Mouse (Mus musculus): ENCODE data around the gene Aimp2. TPM values are rescaled to one million over a fixed set of nuclear protein-coding genes. Genes with fewer than 3 reads are reported as not detected.
A peak's percentile ranks its signal among the peaks of the same experiment; 100 is the strongest.

Aimp2 gene
- polyA plus RNA-seq, 1 experiment from 2014 or later = 90.3 TPM

DNA sequence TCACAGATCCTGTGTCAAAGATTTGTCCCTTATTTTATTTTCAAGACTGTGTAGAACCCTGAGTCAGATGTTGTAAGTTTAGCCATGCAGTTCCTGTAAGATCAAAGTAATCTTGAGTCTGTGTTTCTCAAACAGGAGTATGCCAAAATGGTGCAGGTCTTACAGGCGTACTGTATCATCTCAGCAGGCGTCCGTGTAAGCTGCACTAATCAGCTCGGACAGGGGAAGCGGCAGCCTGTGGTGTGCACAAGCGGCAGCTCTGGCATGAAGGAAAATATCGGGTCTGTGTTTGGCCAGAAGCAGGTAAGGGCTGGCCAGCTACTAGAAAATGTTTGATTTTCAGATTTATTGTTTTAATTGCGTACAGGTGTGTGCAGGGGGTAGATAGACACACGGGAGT, 6.6 kb upstream of the Aimp2 start:
- Histone ChIP-seq H3K4me3 (ENCODE audit: low read depth, low read length) (no peak overlapping the region), H3K9me3 (replicated peaks; ENCODE audit: control insufficient read depth, low read length, poor library complexity, severe bottlenecking) (no peaks in the 10 kb centered on the region), H3K27ac (ENCODE audit: low read length) (no peak overlapping the region), H3K4me1 (ENCODE audit: control insufficient read depth, insufficient read depth, low read length) (peaks cover 1% of the 10 kb centered on the region; the same call in 1 of the 2 replicates), H3K9ac (ENCODE audit: low read depth, low read length) (no peak overlapping the region), H3K27me3 (ENCODE audit: control insufficient read depth, insufficient read depth, low read depth, low read length) (no peaks in the 10 kb centered on the region), H3K36me3 (ENCODE audit: control insufficient read depth, insufficient read depth, low read length) (peaks cover 14% of the 10 kb centered on the region; the same call in 1 of the 2 replicates), H3K4me2 (ENCODE audit: low read length) (no peak overlapping the region)
- ATAC-seq = no peak
- WGBS = 88% methylated on average over 9 of the region's 9 CpGs

GRCm38 (mm10) chr5:143908926-143909325, 721 bp downstream of the Aimp2 start:
- Histone ChIP-seq H3K4me1 (ENCODE audit: control insufficient read depth, insufficient read depth, low read length) (peaks cover 19% of the 10 kb centered on the region), H3K4me3 (ENCODE audit: low read depth, low read length) (peak overlapping the region; percentile 66), H3K27me3 (ENCODE audit: control insufficient read depth, insufficient read depth, low read depth, low read length) (no peaks in the 10 kb centered on the region), H3K4me2 (ENCODE audit: low read length) (peak overlapping the region; percentile 90), H3K9me3 (replicated peaks; ENCODE audit: control insufficient read depth, low read length, poor library complexity, severe bottlenecking) (no peaks in the 10 kb centered on the region), H3K36me3 (ENCODE audit: control insufficient read depth, insufficient read depth, low read length) (peaks cover 11% of the 10 kb centered on the region), H3K9ac (ENCODE audit: low read depth, low read length) (peak overlapping the region; percentile 71), H3K27ac (ENCODE audit: low read length) (peak overlapping the region; percentile 88)
- ATAC-seq = peak; percentile 10; the same call in 1 of the 2 replicates
- 3% methylated on average over 9 of the region's 9 CpGs for WGBS

- Histone ChIP-seq H3K9me3 (replicated peaks; ENCODE audit: control insufficient read depth, low read length, poor library complexity, severe bottlenecking) (no peaks in the 10 kb centered on the region), H3K4me2 (ENCODE audit: low read length) (no peak overlapping the region), H3K36me3 (ENCODE audit: control insufficient read depth, insufficient read depth, low read length) (peaks cover 31% of the 10 kb centered on the region), H3K27ac (ENCODE audit: low read length) (no peak overlapping the region), H3K27me3 (ENCODE audit: control insufficient read depth, insufficient read depth, low read depth, low read length) (no peaks in the 10 kb centered on the region), H3K4me3 (ENCODE audit: low read depth, low read length) (no peak overlapping the region), H3K4me1 (ENCODE audit: control insufficient read depth, insufficient read depth, low read length) (peaks cover 19% of the 10 kb centered on the region), H3K9ac (ENCODE audit: low read depth, low read length) (no peak overlapping the region)
- 87% methylated on average over 8 of the region's 8 CpGs for WGBS
- no peak for ATAC-seq
Observed at GRCm38 (mm10) chr5:143906429-143906828, 3.2 kb downstream of the Aimp2 start.

DNA sequence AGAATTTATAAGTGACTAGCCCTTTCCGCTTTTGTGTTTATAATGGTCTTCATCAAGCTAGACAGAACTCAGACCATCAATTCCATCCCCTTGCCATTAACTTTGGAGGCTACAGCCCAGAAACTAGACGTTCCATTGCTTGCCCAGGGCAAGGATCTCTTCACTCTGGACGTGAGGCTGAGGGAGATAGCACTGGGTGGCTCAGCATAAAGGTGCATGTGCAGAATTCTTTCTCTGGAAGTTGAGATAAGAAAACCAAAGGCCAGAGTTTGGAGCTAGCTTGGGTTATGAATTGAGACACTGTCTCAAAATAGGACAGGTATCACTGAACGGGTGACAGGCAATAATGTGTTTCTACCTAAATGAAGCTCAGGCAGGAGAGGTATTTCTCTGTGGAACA, 5.8 kb downstream of the Aimp2 start:
- Histone ChIP-seq H3K36me3 (ENCODE audit: control insufficient read depth, insufficient read depth, low read length) (peaks cover 33% of the 10 kb centered on the region), H3K27ac (ENCODE audit: low read length) (no peak overlapping the region), H3K4me1 (ENCODE audit: control insufficient read depth, insufficient read depth, low read length) (peaks cover 7% of the 10 kb centered on the region), H3K4me3 (ENCODE audit: low read depth, low read length) (no peak overlapping the region), H3K4me2 (ENCODE audit: low read length) (no peak overlapping the region), H3K27me3 (ENCODE audit: control insufficient read depth, insufficient read depth, low read depth, low read length) (no peaks in the 10 kb centered on the region), H3K9me3 (replicated peaks; ENCODE audit: control insufficient read depth, low read length, poor library complexity, severe bottlenecking) (no peaks in the 10 kb centered on the region), H3K9ac (ENCODE audit: low read depth, low read length) (no peak overlapping the region)
- WGBS = 91% methylated on average over 4 of the region's 4 CpGs
- ATAC-seq = no peak

GRCm38 (mm10) chr5:143902111-143902510, 7.5 kb downstream of the Aimp2 start:
- Histone ChIP-seq H3K27me3 (ENCODE audit: control insufficient read depth, insufficient read depth, low read depth, low read length) (no peaks in the 10 kb centered on the region), H3K9ac (ENCODE audit: low read depth, low read length) (no peak overlapping the region), H3K27ac (ENCODE audit: low read length) (no peak overlapping the region), H3K9me3 (replicated peaks; ENCODE audit: control insufficient read depth, low read length, poor library complexity, severe bottlenecking) (no peaks in the 10 kb centered on the region), H3K4me3 (ENCODE audit: low read depth, low read length) (no peak overlapping the region), H3K36me3 (ENCODE audit: control insufficient read depth, insufficient read depth, low read length) (peaks cover 38% of the 10 kb centered on the region), H3K4me1 (ENCODE audit: control insufficient read depth, insufficient read depth, low read length) (no peaks in the 10 kb centered on the region), H3K4me2 (ENCODE audit: low read length) (no peak overlapping the region)
- ATAC-seq = no peak
- 80% methylated on average over 3 of the region's 3 CpGs for WGBS

DNA sequence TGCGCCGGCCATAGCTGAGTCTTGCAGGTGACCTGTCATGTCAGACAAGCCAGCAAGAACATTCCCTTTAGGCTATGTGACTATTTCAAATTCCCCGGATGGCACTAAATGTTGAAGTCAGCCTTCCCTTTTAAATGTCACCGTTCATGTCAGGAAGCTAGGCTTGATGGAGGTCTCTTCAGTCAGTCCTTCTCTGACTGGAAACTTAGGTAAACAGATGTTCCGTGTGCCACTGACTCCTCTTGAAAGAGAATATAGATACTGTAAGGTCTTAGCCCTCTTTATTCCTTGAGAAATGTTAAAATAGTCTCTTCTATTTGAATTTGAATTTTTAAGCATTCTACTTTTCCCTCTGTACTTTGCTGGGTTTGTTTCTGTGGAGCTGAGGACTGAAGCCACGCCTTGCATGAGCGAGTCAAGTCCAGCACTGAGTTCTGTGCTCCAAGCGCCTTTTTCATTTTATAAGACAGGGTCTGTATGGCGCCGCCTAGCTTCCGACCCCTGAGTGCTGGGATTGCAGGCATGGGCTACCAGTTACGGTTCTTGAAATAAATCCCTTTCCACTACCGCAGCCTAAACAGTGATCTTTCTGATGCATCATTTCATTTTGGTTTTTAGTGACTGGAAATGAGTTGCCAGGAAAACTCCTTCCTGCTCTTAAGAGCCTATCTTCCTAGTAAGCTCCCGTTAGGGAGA, 11.9 kb downstream of the Aimp2 start, which contains the start of gene Ankrd61:
Gene Ankrd61, minus strand, starts transcription at position 51 of the 696 bp plus-strand sequence.
- Histone ChIP-seq H3K4me3 (ENCODE audit: low read depth, low read length) (no peak within 1 kb of the TSS), H3K27ac (ENCODE audit: low read length) (no peak within 1 kb of the TSS), H3K9ac (ENCODE audit: low read depth, low read length) (no peak within 1 kb of the TSS), H3K36me3 (ENCODE audit: control insufficient read depth, insufficient read depth, low read length) (peaks cover 32% of the 10 kb centered on the region), H3K9me3 (replicated peaks; ENCODE audit: control insufficient read depth, low read length, poor library complexity, severe bottlenecking) (no peaks in the 10 kb centered on the region), H3K4me2 (ENCODE audit: low read length) (no peak within 1 kb of the TSS), H3K4me1 (ENCODE audit: control insufficient read depth, insufficient read depth, low read length) (no peaks in the 10 kb centered on the region), H3K27me3 (ENCODE audit: control insufficient read depth, insufficient read depth, low read depth, low read length) (no peaks in the 10 kb centered on the region)
- WGBS = 88% methylated on average over 14 of the region's 14 CpGs
- ATAC-seq = no peak

DNA sequence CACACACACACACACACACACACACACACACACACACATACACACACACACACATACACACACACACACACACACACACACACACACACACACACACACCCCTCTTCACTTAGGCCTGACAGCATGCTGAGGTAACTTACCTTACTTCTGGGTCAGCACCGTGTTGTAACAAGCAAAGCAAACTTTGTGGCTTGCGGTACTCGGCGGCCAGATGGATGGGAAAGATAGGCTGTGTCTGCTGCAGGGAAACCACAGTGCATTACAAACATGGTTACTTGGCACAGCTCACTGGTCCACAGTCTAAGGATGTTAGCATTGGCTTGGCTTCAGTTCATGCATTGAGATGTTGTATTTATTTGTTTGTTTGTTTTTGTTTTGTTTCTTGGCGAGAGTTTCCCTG, 16.3 kb downstream of the Aimp2 start:
- H3K27ac ChIP-seq (ENCODE audit: low read length) = no peak overlapping the region
- no peaks in the 10 kb centered on the region for H3K9me3 ChIP-seq (replicated peaks; ENCODE audit: control insufficient read depth, low read length, poor library complexity, severe bottlenecking)
- WGBS = 89% methylated on average over 5 of the region's 5 CpGs
- H3K9ac ChIP-seq (ENCODE audit: low read depth, low read length) = no peak overlapping the region
- H3K27me3 ChIP-seq (ENCODE audit: control insufficient read depth, insufficient read depth, low read depth, low read length) = no peaks in the 10 kb centered on the region
- peaks cover 22% of the 10 kb centered on the region for H3K36me3 ChIP-seq (ENCODE audit: control insufficient read depth, insufficient read depth, low read length)
- H3K4me2 ChIP-seq (ENCODE audit: low read length) = no peak overlapping the region
- H3K4me1 ChIP-seq (ENCODE audit: control insufficient read depth, insufficient read depth, low read length) = no peaks in the 10 kb centered on the region
- no peak for ATAC-seq
- H3K4me3 ChIP-seq (ENCODE audit: low read depth, low read length) = no peak overlapping the region

- Histone ChIP-seq H3K4me1 (ENCODE audit: control insufficient read depth, insufficient read depth, low read length) (no peaks in the 10 kb centered on the region), H3K27ac (ENCODE audit: low read length) (no peak overlapping the region), H3K4me3 (ENCODE audit: low read depth, low read length) (no peak overlapping the region), H3K27me3 (ENCODE audit: control insufficient read depth, insufficient read depth, low read depth, low read length) (no peaks in the 10 kb centered on the region), H3K36me3 (ENCODE audit: control insufficient read depth, insufficient read depth, low read length) (peaks cover 22% of the 10 kb centered on the region), H3K9me3 (replicated peaks; ENCODE audit: control insufficient read depth, low read length, poor library complexity, severe bottlenecking) (no peaks in the 10 kb centered on the region), H3K4me2 (ENCODE audit: low read length) (no peak overlapping the region), H3K9ac (ENCODE audit: low read depth, low read length) (no peak overlapping the region)
- no peak for ATAC-seq
- 81% methylated on average over 9 of the region's 9 CpGs for WGBS
Observed at GRCm38 (mm10) chr5:143892255-143892886, 17.3 kb downstream of the Aimp2 start.

GRCm38 (mm10) chr5:143890741-143891140, 18.9 kb downstream of the Aimp2 start:
- no peak overlapping the region for H3K9ac ChIP-seq (ENCODE audit: low read depth, low read length)
- H3K36me3 ChIP-seq (ENCODE audit: control insufficient read depth, insufficient read depth, low read length) = peaks cover 29% of the 10 kb centered on the region
- no peaks in the 10 kb centered on the region for H3K9me3 ChIP-seq (replicated peaks; ENCODE audit: control insufficient read depth, low read length, poor library complexity, severe bottlenecking)
- H3K4me3 ChIP-seq (ENCODE audit: low read depth, low read length) = no peak overlapping the region
- no peak for ATAC-seq
- no peak overlapping the region for H3K27ac ChIP-seq (ENCODE audit: low read length)
- H3K4me2 ChIP-seq (ENCODE audit: low read length) = no peak overlapping the region
- WGBS = 93% methylated on average over 6 of the region's 6 CpGs
- no peaks in the 10 kb centered on the region for H3K27me3 ChIP-seq (ENCODE audit: control insufficient read depth, insufficient read depth, low read depth, low read length)
- H3K4me1 ChIP-seq (ENCODE audit: control insufficient read depth, insufficient read depth, low read length) = no peaks in the 10 kb centered on the region

Data from midbrain, embryonic 16.5 days (tissue).